Mouse (Mus musculus): ENCODE measurements at regions not wholly inside any gene's neighbourhood (a gene's known extent, or its start where the extent isn't known, plus 50 kb on each side); places are given as distances from the start of the nearest gene placed in this dataset.
"Not testable (repeated sequence)": the region's sequence is repeated elsewhere in the genome, so short reads cannot be mapped to it uniquely, and the experiment has no call there.

- no peak for ATAC-seq (replicated peaks in 1 of 2; ENCODE audit: insufficient read depth in 1 of 2, low FRiP score in 2 of 2, low TSS enrichment in 1 of 2, low read depth in 1 of 2, poor library complexity in 2 of 2, severe bottlenecking in 2 of 2)
Measured at GRCm38 (mm10) chr6:100415514-100415913, 128.2 kb upstream of the Rybp start.

DNA sequence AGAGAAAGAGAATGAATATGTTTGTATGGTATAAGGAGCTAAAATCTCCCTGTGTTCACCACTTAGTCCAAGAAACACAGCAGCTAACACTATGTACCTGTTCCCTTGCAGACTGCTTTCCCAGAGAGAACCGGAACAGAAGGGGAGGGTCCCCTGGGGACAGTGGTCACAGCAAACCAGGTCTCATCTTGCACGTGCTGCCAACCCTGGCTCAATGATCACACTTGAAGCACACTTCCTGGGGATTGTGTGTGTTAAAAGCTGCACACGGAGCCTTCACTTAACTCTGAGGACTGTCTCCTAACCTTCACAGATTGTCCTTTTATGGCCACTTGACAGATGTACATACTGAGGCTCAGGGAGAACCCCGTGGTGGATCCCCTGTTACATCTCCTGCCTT lies 127.6 kb upstream of the Rybp start:
- no peak for ATAC-seq (replicated peaks in 1 of 2; ENCODE audit: insufficient read depth in 1 of 2, low FRiP score in 2 of 2, low TSS enrichment in 1 of 2, low read depth in 1 of 2, poor library complexity in 2 of 2, severe bottlenecking in 2 of 2)

GRCm38 (mm10) chr6:100412486-100412885 lies 125.2 kb upstream of the Rybp start:
- ATAC-seq (replicated peaks in 1 of 2; ENCODE audit: insufficient read depth in 1 of 2, low FRiP score in 2 of 2, low TSS enrichment in 1 of 2, low read depth in 1 of 2, poor library complexity in 2 of 2, severe bottlenecking in 2 of 2): no peak

- ATAC-seq (replicated peaks in 1 of 2; ENCODE audit: insufficient read depth in 1 of 2, low FRiP score in 2 of 2, low TSS enrichment in 1 of 2, low read depth in 1 of 2, poor library complexity in 2 of 2, severe bottlenecking in 2 of 2): no peak
Measured at GRCm38 (mm10) chr6:100411968-100412367, 124.7 kb upstream of the Rybp start.

DNA sequence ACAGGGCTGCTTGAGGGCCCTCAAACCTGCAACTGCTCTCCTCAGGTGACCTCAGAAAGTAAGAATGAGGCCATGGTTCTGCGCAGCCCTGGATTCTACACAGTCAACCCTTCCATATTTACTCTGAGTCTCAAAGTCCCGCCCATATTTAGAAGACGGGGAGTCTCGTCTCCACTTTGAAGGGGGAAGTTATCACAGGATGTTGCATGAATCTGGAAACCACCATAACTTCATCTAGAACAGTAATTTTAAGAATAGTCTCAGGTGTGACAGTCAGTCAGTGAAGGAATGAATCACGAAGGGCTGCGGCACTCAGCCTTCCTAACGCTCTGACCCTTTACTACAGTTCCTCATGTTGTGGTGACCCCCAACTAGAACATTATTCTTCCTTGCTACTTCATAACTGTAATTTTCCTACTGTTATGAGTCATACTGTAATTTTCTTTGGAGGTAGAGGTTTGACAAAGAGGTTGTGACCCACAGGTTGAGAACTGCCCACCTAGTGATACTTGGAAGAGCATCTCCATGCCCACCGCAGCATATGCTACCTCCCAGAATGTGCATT lies 122.9 kb upstream of the Rybp start:
- peak in 1 of 2 experiments; percentile 56; a peak in 1 of 4 replicates for ATAC-seq (replicated peaks in 1 of 2; ENCODE audit: insufficient read depth in 1 of 2, low FRiP score in 2 of 2, low TSS enrichment in 1 of 2, low read depth in 1 of 2, poor library complexity in 2 of 2, severe bottlenecking in 2 of 2)

GRCm38 (mm10) chr6:100408826-100409225 lies 121.5 kb upstream of the Rybp start:
- ATAC-seq (replicated peaks in 1 of 2; ENCODE audit: insufficient read depth in 1 of 2, low FRiP score in 2 of 2, low TSS enrichment in 1 of 2, low read depth in 1 of 2, poor library complexity in 2 of 2, severe bottlenecking in 2 of 2): no peak; a peak in 1 of 4 replicates

DNA sequence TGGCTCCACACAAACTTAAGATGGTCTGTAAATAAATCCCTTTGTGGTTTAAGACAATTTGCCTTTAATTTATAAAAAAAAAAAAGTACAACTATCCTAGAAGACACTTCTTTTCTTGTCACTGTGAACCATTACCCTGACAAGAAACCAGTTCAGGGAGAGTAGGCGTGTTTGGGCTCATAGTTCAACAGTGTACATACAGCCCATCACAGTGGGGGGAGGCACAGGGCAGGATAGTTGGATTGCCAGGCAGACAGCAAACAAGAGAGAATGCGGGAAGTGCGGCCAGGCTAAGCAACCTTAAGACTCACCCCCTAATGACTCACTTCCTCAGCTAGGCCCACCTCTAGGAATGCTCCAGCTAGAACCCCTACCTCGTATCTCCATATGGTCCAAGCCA lies 119.2 kb upstream of the Rybp start:
- ATAC-seq (replicated peaks in 1 of 2; ENCODE audit: insufficient read depth in 1 of 2, low FRiP score in 2 of 2, low TSS enrichment in 1 of 2, low read depth in 1 of 2, poor library complexity in 2 of 2, severe bottlenecking in 2 of 2): no peak

GRCm38 (mm10) chr6:100404161-100404560 lies 116.9 kb upstream of the Rybp start:
- ATAC-seq (replicated peaks in 1 of 2; ENCODE audit: insufficient read depth in 1 of 2, low FRiP score in 2 of 2, low TSS enrichment in 1 of 2, low read depth in 1 of 2, poor library complexity in 2 of 2, severe bottlenecking in 2 of 2): no peak

- ATAC-seq (replicated peaks in 1 of 2; ENCODE audit: insufficient read depth in 1 of 2, low FRiP score in 2 of 2, low TSS enrichment in 1 of 2, low read depth in 1 of 2, poor library complexity in 2 of 2, severe bottlenecking in 2 of 2): peak; percentile 40 to 54; a peak in 3 of 4 replicates
Measured at GRCm38 (mm10) chr6:100402716-100403115, 115.4 kb upstream of the Rybp start.

DNA sequence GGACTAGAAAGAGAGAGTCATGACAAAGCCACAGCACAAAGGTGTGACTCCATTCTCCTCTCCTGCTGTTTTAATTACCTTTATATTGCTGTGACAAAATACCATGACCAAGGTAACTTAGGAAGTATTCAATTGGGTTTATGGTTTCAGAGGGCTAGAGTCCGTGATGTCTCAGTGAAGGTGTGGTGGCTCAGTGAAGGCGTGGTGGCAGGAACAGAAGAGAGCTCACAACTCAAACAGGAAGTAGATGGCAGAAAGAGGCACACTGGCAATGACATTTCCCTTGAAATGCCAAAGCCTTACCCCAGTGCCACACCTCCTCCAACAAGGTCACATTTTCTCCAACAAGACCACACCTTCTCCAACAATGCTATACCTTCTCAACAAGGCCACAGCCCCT lies 114.4 kb upstream of the Rybp start:
- ATAC-seq (replicated peaks in 1 of 2; ENCODE audit: insufficient read depth in 1 of 2, low FRiP score in 2 of 2, low TSS enrichment in 1 of 2, low read depth in 1 of 2, poor library complexity in 2 of 2, severe bottlenecking in 2 of 2): no peak

DNA sequence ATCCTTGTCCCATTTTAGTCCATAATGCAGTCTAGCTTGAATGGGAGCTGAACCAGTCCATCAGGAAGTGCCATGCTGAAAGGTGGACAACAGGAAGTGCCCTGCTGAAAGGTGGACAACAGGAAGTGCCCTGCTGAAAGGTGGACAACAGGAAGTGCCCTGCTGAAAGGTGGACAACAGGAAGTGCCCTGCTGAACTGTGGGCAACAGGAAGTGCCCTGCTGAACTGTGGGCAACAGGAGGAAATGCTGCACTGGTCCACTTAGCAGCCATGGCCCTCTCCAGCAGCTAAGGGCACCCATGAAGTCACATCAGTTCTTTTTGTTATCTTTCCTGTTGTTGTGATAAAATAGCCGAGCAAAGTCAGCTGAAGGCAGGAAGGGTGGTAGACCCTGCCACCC lies 112.1 kb upstream of the Rybp start:
- not testable (repeated sequence) for ATAC-seq (replicated peaks in 1 of 2; ENCODE audit: insufficient read depth in 1 of 2, low FRiP score in 2 of 2, low TSS enrichment in 1 of 2, low read depth in 1 of 2, poor library complexity in 2 of 2, severe bottlenecking in 2 of 2)

GRCm38 (mm10) chr6:100396311-100397200 lies 109.3 kb upstream of the Rybp start:
- no peak for ATAC-seq (replicated peaks in 1 of 2; ENCODE audit: insufficient read depth in 1 of 2, low FRiP score in 2 of 2, low TSS enrichment in 1 of 2, low read depth in 1 of 2, poor library complexity in 2 of 2, severe bottlenecking in 2 of 2)

- 0 out of 4 replicates have a peak, but pooled peaks of 1 of the 2 experiments have one; percentile 2 for ATAC-seq (replicated peaks in 1 of 2; ENCODE audit: insufficient read depth in 1 of 2, low FRiP score in 2 of 2, low TSS enrichment in 1 of 2, low read depth in 1 of 2, poor library complexity in 2 of 2, severe bottlenecking in 2 of 2)
Measured at GRCm38 (mm10) chr6:100390258-100390910, 103.1 kb upstream of the Rybp start.

GRCm38 (mm10) chr6:100387042-100387441 lies 99.8 kb upstream of the Rybp start:
- ATAC-seq (replicated peaks in 1 of 2; ENCODE audit: insufficient read depth in 1 of 2, low FRiP score in 2 of 2, low TSS enrichment in 1 of 2, low read depth in 1 of 2, poor library complexity in 2 of 2, severe bottlenecking in 2 of 2): no peak

DNA sequence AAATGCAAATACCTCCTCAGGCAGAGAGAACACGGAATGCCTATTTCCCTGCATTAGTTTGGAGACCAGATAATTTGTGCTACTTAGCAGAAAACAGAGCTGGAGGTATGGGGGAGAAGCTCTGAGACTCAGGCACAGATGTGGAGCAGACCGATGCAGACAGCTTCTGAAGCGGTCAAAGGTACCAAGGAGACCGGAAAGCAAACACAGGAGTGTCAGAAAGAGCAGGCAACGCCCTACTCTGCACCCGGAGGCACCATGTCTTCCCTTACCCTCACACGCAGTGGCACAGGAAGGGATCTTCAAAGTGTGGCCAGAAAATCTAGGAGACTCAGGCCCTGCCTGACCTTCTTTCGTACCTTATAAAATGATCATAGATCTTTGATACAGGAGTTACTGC lies 98.4 kb upstream of the Rybp start:
- no peak for ATAC-seq (replicated peaks in 1 of 2; ENCODE audit: insufficient read depth in 1 of 2, low FRiP score in 2 of 2, low TSS enrichment in 1 of 2, low read depth in 1 of 2, poor library complexity in 2 of 2, severe bottlenecking in 2 of 2)

DNA sequence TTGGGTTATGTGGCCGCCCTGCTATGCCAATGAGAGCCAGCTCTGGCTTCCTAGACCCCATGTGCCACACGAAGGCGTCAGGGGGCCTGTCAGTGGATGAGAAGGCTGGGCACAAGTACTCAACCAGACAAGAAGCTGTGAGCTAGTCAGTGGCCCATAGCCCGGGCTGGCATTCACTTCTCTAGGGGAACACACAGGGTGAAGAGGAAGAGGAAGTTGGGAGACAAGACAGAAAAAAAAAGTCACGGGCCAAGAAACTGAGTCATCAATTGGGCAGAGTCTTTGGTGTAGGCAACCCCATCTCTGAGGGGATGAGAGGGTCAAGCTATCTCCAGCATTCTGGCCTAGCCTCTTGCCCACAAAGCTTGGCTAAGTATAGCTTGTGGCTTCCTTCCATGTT lies 93.8 kb upstream of the Rybp start:
- peak; percentile 57 to 71; a peak in 2 of 4 replicates for ATAC-seq (replicated peaks in 1 of 2; ENCODE audit: insufficient read depth in 1 of 2, low FRiP score in 2 of 2, low TSS enrichment in 1 of 2, low read depth in 1 of 2, poor library complexity in 2 of 2, severe bottlenecking in 2 of 2)

GRCm38 (mm10) chr6:100380536-100380935 lies 93.3 kb upstream of the Rybp start:
- no peak for ATAC-seq (replicated peaks in 1 of 2; ENCODE audit: insufficient read depth in 1 of 2, low FRiP score in 2 of 2, low TSS enrichment in 1 of 2, low read depth in 1 of 2, poor library complexity in 2 of 2, severe bottlenecking in 2 of 2)

DNA sequence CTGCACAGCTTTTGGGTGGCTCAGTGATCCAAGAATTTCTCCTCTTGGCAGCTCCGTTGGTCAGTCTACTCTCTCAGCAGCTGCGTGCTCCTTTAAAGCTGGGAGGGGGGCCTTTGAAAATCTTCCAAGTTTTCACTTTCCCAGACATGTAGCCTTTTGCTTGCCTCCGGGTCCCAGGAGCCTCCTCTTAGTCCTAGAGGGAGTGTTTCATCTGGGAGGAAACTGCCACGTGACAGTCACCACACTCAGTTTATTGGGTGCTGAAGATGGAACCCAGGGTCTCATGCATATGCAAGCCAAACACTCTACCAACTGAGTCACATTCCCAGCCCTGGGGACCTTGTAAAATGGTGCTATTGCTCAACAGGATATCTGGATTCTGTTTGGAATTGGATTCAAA lies 92.5 kb upstream of the Rybp start:
- no peak for ATAC-seq (replicated peaks in 1 of 2; ENCODE audit: insufficient read depth in 1 of 2, low FRiP score in 2 of 2, low TSS enrichment in 1 of 2, low read depth in 1 of 2, poor library complexity in 2 of 2, severe bottlenecking in 2 of 2)
